Mouse (Mus musculus) small intestine, adult 2 months (tissue): ENCODE measurements around the gene Thsd1. TPM values are rescaled to one million over a fixed set of nuclear protein-coding genes. Genes with fewer than 3 reads are reported as not detected.

Source experiments
- H3K27ac ChIP-seq: fragments of 200-500 bp; 2 replicates; pipeline ENCODE4 v1.5.1; 2012; ENCODE audit warnings: low read depth, low read length, control low read depth, inconsistent platforms; ENCODE audit not compliant: insufficient read depth
- H3K27me3 ChIP-seq: fragments of 200-500 bp; 2 replicates; pipeline ENCODE4 v1.6.1; 2012; ENCODE audit warnings: mild to moderate bottlenecking, moderate library complexity, low read length, inconsistent platforms; ENCODE audit not compliant: control insufficient read depth, insufficient read depth
- H3K36me3 ChIP-seq: fragments of 200-500 bp; 2 replicates; pipeline ENCODE4 v1.6.1; 2012; ENCODE audit warnings: mild to moderate bottlenecking, low read length, control low read depth, inconsistent platforms; ENCODE audit not compliant: control insufficient read depth, insufficient read depth
- H3K4me1 ChIP-seq: fragments of 200-500 bp; 2 replicates; pipeline ENCODE4 v1.6.1; 2012; ENCODE audit warnings: low read length, inconsistent platforms, mixed read lengths; ENCODE audit not compliant: control insufficient read depth, insufficient read depth, insufficient read length
- H3K4me3 ChIP-seq: fragments of 200-500 bp; 2 replicates; pipeline ENCODE4 v1.5.1; 2012; ENCODE audit warnings: low read depth, mild to moderate bottlenecking, control low read depth, inconsistent platforms, low read length, moderate library complexity
- CTCF ChIP-seq: fragments of 200-500 bp; IDR thresholded peaks from 2 replicates; pipeline ENCODE4 v1.5.1; 2012; ENCODE audit warnings: low read depth, mild to moderate bottlenecking, control low read depth, inconsistent platforms, low read length, moderate library complexity, mixed read lengths; ENCODE audit not compliant: insufficient replicate concordance, insufficient read length; ENCODE audit errors: extremely low read depth
- POLR2A ChIP-seq: fragments of 200-500 bp; IDR thresholded peaks from 2 replicates; pipeline ENCODE4 v1.6.1; 2012; ENCODE audit warnings: low read depth, mild to moderate bottlenecking, control low read depth, inconsistent platforms, low read length, moderate library complexity
- WGBS: fragments of 180-500 bp; shearing (Covaris S2); methylation state at CpG from one replicate; pipeline ENCODE4 v1.1.7; 2018; 5-methylcytosine and 5-hydroxymethylcytosine counted together
- polyA plus RNA-seq: library from polyadenylated mRNA; depleted of rRNA; stranded (reverse); fragments of >200 nt; gene quantifications from 2 replicates; pipeline ENCODE4 v1.2.3, GENCODE M21; 2012

Gene Thsd1
- polyA plus RNA-seq, 1 experiment: 0.90 TPM

DNA sequence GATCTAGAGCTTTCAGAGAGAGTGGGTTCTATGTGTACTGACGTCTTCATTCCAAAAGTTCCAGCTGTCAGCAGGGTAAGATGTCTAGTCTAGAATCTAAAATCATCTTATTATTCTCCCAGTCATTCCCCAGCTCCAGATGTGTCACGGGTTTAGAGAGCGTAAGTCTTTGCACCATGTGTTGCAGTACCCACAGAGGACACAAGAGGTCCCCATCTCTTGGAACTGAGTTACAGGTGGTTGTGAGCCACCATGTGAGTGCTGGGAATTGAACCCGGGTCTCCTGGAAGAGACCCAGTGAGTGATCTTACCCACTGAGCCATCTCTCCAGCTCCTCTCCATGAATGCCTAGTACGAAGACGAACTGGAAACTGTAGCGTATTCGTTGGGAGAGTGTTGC lies 27.6 kb upstream of the Thsd1 start:
- H3K4me3 ChIP-seq: no peak overlapping the region
- TF ChIP-seq POLR2A: no peak
- no peak for TF ChIP-seq CTCF
- peaks cover 21% of the 10 kb centered on the region for H3K36me3 ChIP-seq
- peaks cover under 1% of the 10 kb centered on the region; the same call in 1 of the 2 replicates for H3K4me1 ChIP-seq
- no peak overlapping the region for H3K27ac ChIP-seq
- H3K27me3 ChIP-seq: no peaks in the 10 kb centered on the region
- whole genome bisulfite sequencing: 96% methylated on average over 8 of the region's 8 CpGs

DNA sequence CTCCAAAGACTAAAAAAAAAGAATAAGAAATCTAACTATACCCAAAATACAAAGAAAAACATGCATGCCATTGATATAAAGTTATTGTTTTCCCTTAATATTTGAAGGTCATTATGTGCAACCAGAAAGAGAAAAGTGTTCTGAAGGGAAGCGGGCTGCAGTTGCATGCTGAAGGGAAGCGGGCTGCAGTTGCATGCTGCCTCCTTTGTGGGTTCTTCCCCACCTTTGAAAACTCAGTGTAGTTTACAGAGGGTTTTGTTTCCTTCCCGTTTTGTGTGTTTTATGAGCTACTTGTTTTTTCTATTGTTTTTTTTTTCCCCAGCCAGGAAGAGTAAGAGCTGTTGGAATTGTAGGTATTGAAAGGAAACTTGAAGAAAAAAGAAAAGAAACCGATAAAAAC lies 19.6 kb upstream of the Thsd1 start:
- H3K27me3 ChIP-seq: no peaks in the 10 kb centered on the region
- TF ChIP-seq POLR2A (no peak), CTCF (no peak)
- peaks cover 44% of the 10 kb centered on the region for H3K36me3 ChIP-seq
- H3K4me3 ChIP-seq: no peak overlapping the region
- WGBS: 75% methylated on average over 4 of the region's 4 CpGs
- H3K4me1 ChIP-seq: no peaks in the 10 kb centered on the region
- no peak overlapping the region for H3K27ac ChIP-seq

DNA sequence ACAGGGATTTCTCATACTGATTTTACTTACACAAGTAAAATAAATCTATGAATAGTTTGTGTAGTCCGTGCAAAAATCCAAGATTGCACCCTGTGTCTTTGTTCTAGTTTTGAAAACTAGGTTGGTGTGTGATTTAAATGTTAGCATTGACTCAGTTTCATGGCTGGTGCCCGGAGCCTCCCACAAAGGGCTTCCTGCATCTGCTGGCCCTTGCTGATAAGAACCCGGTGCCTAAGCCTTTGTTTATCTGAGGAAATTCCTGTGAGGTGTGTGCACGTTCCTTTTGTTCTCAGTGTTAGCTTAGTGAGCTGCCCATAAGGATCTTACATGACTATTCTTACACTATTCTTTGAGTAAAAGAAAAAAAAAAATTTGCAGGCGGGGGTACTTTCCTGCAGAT lies 18.1 kb upstream of the Thsd1 start:
- WGBS: 29% methylated on average over 5 of the region's 5 CpGs
- TF ChIP-seq CTCF (no peak), POLR2A (no peak)
- no peak overlapping the region for H3K4me3 ChIP-seq
- no peaks in the 10 kb centered on the region for H3K4me1 ChIP-seq
- H3K27ac ChIP-seq: no peak overlapping the region
- no peaks in the 10 kb centered on the region for H3K27me3 ChIP-seq
- H3K36me3 ChIP-seq: peaks cover 47% of the 10 kb centered on the region

DNA sequence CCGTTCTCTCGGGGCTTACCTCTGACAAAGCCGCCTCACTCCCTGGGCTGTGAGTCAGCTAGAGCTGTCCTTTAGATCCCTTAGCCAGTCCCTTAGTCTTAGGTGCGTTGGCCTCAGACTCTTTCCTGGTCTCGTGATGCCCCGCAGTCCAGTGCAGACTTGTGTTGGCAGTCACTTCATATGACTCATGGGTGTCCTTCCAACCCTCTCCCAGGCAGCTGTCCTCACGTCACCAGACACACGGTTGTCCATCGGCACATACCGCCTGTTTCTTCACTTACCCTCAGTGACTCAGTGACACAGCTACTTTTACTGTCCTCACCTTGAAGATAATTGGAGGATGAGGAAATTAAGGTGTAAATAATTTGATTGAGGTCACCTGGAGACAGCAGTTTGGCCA lies 12.3 kb upstream of the Thsd1 start:
- 92% methylated on average over 10 of the region's 10 CpGs for WGBS

DNA sequence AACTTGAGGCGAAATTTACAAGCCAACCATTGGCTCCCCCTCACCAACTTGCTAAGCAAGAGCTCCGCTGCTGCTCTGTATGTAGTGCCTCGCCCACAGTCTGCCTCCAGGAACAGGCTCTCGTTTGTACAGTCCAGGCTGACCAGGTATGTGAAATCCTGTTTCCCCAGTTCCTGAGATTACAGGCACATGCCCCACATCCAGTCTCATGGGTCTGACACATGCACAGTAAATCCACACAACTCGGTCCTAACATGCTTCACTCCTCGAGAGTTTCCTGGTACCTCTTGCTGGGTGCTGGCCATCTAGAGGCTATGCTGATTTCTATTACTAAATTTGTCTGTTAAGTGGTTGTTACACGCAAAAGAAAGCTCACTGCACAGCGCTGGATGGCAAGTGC lies 752 bp upstream of the Thsd1 start:
- H3K27ac ChIP-seq: no peak overlapping the region
- 32% methylated on average over 8 of the region's 8 CpGs for WGBS

More for the DNA sequence above, 12.3 kb upstream of the Thsd1 start:
- Histone ChIP-seq H3K27ac (no peak overlapping the region), H3K27me3 (no peaks in the 10 kb centered on the region), H3K4me1 (no peaks in the 10 kb centered on the region), H3K4me3 (no peak overlapping the region), H3K36me3 (peaks cover 53% of the 10 kb centered on the region)
- TF ChIP-seq POLR2A (no peak), CTCF (no peak)

DNA sequence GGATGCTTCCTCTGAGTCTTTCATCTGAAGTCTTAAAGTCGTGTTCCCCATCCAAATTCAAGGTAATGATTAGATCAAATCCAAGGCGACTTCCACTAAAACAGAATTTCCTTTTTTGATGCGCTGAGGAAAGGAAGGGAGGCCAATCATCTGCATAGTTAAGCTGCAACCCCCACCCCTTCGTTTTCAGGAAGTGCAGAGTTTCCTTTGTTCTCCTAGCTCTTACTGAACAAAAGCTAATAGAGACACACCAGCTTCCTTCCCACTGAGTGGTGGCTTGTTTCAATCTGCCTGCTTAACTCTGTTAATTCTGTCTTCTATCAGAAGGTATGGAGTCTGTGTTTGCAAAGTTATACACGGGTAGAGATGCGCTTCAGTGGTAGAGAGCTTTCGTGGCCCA lies 1.5 kb downstream of the Thsd1 start:
- WGBS: 57% methylated on average over 7 of the region's 7 CpGs
- peaks cover 3% of the 10 kb centered on the region; the same call in 1 of the 2 replicates for H3K27me3 ChIP-seq
- H3K4me3 ChIP-seq: no peak overlapping the region
- peaks cover 2% of the 10 kb centered on the region; the same call in 1 of the 2 replicates for H3K4me1 ChIP-seq
- no peaks in the 10 kb centered on the region for H3K36me3 ChIP-seq
- H3K27ac ChIP-seq: no peak overlapping the region
- TF ChIP-seq POLR2A (no peak), CTCF (no peak)

More for the DNA sequence above, 752 bp upstream of the Thsd1 start:
- Histone ChIP-seq H3K27me3 (peaks cover 3% of the 10 kb centered on the region; the same call in 1 of the 2 replicates), H3K4me1 (peaks cover 2% of the 10 kb centered on the region; the same call in 1 of the 2 replicates), H3K36me3 (no peaks in the 10 kb centered on the region), H3K4me3 (no peak overlapping the region)
- no peak for TF ChIP-seq POLR2A
- no peak for TF ChIP-seq CTCF

DNA sequence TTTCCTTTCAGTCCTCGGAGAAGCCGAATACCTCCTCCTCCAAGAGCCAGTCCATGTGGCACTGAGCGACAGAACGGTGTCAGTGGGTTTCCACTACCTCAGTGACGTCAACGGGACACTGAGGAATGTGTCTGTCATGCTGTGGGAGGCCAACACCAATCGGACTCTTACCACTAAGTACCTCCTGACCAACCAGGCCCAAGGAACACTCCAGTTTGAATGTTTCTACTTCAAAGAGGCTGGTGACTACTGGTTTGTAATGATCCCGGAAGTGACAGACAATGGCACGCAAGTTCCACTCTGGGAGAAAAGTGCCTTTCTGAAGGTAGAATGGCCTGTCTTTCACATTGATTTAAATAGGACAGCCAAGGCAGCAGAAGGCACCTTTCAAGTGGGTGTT lies 15.9 kb downstream of the Thsd1 start:
- WGBS: 93% methylated on average over 9 of the region's 9 CpGs
- no peak overlapping the region for H3K4me3 ChIP-seq
- H3K4me1 ChIP-seq: no peaks in the 10 kb centered on the region
- no peaks in the 10 kb centered on the region for H3K27me3 ChIP-seq
- H3K36me3 ChIP-seq: no peaks in the 10 kb centered on the region
- H3K27ac ChIP-seq: no peak overlapping the region
- TF ChIP-seq CTCF (no peak), POLR2A (no peak)
